Mouse (Mus musculus) ES-Bruce4 (cell line): ENCODE results near the gene Tradd.

Source experiments
- CTCF ChIP-seq: IDR thresholded peaks from one replicate; pipeline ENCODE4 v1.8.1; 2011; ENCODE audit warnings: low read depth, low read length
- POLR2A ChIP-seq: IDR thresholded peaks from one replicate; pipeline ENCODE4 v1.8.1; 2011; ENCODE audit warnings: low read length; ENCODE audit not compliant: insufficient read depth

DNA sequence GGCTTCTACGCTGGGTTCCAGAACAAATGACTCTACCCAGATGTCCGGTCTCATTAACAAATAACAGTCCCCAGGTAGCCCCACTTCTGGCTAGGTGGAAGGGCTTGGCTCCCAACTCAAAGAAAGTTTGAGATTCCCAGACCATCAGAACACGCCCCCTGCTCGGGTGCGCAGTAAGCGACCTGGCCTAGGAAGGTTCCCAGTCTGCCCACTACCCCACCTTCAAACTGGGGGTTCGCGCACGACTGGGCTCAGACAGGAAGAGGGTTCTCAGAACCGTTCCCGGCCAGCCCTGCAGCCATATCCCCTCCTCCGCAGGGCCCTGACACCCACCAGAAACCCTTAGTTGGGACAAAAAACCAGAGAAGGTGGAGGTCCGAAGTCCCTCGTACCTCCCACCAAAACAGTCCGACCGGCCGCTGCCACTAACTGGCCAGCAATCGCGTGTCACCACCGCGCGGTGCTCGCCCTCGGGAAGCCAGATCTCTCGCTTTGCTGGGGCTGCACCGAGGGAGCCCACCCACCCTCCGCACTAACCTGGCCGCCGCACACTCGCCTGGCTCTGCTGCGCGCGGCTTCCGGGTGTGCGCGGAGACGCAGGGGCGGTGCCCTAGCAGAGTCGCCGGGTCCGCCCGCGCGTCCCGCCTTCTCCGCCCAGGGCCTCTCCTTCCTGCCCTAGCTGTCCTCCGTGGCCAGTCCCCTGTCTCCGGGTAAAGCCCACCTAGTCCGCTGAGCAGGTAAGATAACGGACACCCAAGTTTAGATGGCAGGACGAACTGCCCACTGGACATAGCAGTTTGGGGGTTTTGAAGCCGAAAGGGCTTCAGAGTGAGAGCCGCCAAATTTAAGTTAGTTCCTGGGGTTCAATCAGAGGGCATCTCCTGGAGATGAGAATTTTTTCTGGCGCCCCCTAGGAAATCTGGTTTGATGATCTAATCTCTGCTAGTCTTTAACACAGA, at the start of gene Tradd, which contains the start of gene Fbxl8:
- TF ChIP-seq POLR2A (no peak), CTCF (no peak)
